Mouse (Mus musculus) ovary, postnatal 10 days (tissue): Measurements from ENCODE around the gene Mrgpre.

ENCODE experiments used
- DNase-seq: peaks from one replicate; pipeline ENCODE4 v3.0.0; 2022; ENCODE audit warnings: low spot score

Gene Mrgpre

GRCm38 (mm10) chr7:143776137-143776536 is 8.2 kb downstream of the Mrgpre start:
- no peak for DNase-seq

DNA sequence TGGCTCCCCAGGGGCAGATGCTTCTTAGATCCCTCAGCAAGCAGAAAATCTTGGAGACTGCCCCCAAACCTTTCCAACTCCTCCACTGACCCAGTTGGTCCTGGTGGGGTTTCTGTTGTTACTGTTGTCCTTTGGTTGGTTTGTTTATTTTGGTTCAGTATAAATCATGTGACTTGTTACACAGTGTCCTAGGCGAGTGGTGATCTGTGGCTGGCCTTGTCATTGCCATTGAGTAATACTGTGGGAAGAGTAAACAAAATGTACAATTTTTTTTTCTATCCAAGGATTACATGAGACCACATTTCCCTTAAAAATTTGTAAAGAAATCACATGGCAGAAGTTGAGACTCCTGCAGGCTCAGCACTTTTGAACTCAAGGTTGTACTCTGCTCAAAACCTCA is 14.8 kb downstream of the Mrgpre start:
- no peak for DNase-seq

GRCm38 (mm10) chr7:143768267-143768666 is 16.0 kb downstream of the Mrgpre start:
- no peak for DNase-seq

DNA sequence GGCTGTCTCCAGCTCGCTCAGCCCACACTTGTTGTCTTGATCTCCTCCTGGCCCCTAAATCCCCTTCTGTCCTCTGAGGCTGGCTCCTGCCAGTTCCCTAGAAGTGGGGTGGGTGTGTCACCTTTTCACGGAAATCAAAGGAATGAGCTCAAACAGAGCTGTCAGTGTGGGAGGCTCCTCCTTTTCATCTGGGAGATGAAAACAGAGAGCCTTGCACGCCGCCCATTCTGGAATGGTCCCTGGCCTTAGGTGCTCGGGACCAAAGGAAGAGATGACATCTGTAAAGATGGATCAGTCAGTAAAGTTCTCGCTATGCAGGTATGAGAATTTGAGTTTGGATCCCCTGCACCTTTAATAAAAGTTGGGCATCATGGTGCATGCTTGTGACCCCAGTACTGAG is 17.4 kb downstream of the Mrgpre start, which contains the start of gene Mrgprg:
Gene Mrgprg, minus strand, starts transcription at position 101 of the 400 bp plus-strand sequence.
- DNase-seq: no peak

DNA sequence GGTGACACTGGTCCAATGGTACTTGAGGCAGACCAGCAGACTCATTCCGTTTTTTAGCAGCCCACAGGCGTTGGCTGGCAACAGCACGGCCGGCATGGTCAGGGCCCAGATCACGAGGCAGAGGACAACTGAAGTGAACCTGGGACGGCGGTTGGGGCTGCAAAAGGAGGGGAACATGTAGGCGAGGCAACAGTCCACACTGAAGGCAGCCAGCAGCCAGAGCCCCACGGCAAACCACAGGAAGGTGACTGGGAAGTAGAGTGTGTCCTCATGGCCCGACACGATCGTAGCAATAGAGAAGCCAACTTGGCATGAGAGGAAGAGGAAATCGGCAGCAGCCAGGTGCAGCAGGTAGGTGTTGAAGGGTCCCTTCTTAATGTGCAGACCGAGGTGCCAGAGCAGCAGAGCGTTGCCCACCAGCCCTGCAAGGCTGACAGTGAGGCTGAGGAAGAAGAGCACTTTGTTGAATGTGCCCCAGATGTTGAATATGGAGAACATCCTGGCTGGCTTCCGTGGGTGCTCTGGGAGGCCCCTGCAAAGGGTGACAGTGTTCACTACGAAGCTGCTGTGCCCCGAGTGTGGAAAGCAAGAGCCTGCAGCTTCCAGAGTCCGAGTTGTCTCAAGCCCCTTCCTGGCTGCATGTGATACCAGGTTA is 19.3 kb downstream of the Mrgpre start:
- no peak for DNase-seq

DNA sequence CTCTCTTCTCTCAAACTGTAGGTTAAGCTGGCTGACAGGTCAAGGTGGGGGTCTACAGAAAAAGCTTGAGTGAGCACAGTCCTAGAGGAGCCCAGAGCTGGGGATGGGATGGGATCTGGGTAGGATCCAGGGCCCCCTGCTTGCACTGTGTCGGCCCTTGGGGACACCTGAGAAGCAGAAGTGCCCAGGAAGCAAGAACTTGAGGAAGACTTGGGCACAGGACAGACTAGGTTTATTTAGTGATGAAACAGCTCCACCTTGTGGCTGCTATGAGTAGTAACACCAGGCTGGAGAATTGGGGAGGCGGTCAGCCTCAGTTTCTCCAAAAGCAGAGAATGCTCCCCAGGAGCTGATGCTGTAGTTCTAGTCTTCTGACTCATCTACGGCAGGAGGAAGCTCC is 20.5 kb downstream of the Mrgpre start:
- no peak for DNase-seq

- DNase-seq: no peak
Observed at GRCm38 (mm10) chr7:143758956-143759355, 25.3 kb downstream of the Mrgpre start.

- DNase-seq: no peak
Observed at GRCm38 (mm10) chr7:143757696-143758095, 26.6 kb downstream of the Mrgpre start.

DNA sequence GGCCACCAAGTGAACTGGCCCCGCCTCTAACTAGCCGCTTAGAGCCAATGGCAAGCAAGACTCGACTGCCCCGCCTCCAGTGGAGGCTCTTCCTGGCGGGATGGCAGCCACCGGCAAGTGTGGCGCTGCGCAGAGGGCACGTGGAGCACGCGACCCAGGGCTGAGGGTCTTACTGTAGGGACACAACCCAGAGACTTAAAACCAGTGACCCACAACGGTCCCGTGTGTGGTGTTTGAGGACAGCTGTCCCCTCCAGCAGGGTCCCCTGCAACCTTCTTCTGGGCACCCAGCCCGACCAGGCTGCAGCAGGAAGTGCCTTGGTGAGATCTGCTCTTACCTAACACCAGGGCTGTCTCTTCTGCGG is 27.3 kb downstream of the Mrgpre start:
- no peak for DNase-seq

- no peak for DNase-seq
Observed at GRCm38 (mm10) chr7:143756125-143757026, 27.9 kb downstream of the Mrgpre start, which contains the start of gene Osbpl5. Osbpl5 (minus strand) TSS chr7:143756985.

- DNase-seq: no peak
Observed at GRCm38 (mm10) chr7:143755357-143756124, 28.8 kb downstream of the Mrgpre start.

- DNase-seq: no peak
Observed at GRCm38 (mm10) chr7:143753990-143754715, 30.1 kb downstream of the Mrgpre start.

DNA sequence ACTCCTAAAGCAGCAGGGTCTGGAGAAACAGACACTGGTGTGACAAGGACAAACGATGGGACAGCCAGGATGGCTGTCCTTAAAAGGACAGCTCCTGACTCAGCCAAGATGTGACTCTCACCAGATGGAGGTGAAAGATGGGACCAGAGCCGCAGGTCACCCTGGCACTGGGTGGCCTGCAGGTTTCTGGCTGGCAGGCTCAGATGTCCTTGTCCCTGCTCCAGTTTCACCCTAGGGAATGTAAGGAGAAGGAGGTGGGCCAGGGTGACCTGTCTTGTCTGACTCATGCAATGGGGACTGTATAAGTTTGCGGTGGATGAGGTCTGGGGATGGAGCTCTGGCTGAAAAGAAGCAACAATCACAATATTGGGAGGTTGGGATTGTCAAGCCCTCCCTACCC is 31.7 kb downstream of the Mrgpre start:
- DNase-seq: no peak

DNA sequence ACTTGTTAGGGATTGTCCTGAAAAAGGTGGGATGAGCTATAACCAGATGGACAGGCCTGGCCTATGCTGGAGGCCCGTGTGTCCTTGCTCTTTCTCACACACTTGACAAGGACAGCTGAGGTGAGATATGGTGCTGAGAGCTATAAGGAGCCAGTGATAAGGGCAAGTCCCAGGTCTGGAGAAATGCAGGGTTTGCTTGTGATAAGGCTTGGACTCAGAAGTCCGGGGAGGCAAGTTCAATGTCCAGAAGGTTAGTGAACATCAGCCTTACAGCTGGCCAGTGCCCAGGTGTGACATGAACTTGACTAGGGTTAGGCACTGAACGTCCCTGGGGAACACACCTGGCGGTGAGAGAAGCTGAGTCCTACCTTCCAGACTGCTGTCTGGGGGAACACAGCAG is 32.2 kb downstream of the Mrgpre start:
- DNase-seq: no peak

DNA sequence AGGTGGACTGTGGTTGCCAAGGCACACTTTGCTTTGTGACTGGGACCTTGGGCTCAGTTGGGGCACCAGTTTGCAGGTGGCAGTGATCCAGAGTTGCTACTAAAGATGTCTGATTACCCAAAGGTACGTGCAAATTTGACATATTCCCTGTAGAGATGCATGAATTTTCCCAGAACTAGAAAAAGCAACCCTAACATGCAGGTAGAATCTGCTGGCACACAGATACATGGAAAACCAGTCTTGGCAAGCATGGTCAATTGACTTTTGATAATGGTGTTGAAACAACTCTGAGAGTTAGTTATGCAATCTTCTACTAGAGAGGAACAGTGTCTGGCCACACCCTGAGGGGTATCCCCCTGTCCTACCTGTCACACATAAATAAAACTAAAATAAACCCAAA is 32.9 kb downstream of the Mrgpre start:
- DNase-seq: no peak

DNA sequence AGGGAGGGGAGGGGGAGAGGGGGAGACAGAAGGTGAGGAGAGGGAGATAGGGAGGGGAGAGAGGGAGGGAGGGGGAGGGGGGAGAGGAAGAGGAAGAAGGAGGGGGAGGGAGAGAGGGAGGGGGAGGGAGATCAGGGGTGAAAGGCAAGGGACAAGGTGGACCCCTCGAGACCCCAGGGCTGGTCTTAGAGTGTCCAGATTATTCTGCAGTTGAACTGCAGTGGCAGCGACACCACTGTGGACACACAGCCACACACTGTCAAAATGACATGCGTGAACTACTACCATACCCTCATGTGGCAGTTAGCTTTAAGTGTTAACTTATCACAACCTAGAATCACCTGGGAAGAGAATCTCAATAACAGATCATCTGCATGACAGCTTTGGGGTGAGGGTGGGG is 35.3 kb downstream of the Mrgpre start:
- DNase-seq: no peak

GRCm38 (mm10) chr7:143748041-143748868 is 36.0 kb downstream of the Mrgpre start:
- peak; percentile 74 for DNase-seq

GRCm38 (mm10) chr7:143740653-143741052 is 43.6 kb downstream of the Mrgpre start:
- DNase-seq: no peak

DNA sequence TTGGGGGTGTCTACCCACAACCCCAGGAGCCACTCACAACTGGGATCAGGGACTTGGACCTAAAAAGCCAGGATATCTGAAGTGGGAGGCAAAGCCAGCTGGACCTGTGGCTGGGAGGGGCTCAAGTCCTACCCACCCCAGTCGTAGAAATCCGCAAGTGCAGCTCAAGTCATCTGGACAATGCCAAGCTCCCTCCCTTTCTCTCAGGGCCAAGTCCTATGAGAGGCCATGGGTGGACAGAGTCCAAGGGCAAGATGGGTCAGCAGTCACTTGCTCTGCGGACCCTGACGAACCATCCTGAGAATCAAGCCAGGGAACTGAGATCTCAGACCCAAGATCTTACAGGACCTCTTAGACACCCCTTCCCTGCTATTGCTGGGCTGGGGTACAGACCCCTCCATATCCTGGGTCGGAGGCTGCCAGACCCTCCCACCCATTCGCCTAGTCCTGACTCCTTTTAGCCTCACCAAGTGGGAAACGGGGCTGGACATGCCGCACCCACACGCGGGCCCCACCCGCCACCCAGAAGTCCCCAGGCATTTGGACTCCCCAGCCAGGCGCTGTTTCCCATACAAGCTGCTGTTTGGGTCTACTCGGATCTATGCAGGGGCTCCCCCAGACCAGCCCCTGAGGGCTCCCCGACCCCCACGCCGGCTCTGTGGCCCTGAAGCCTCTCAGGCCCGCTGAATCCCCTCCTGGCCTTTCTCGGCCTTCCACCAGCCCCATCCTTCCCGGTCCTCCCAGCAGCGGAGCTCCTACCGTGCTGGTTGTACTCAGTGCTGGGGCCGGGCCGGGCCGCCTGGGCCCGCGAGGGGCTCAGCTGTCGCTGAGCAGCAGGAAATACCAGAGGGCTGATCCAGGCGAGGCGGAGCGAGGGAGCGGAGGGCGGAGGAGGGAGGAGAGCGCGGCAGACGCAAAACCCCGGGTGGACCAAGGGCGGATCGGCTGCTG is 44.5 kb downstream of the Mrgpre start:
- peak; percentile 69 for DNase-seq

DNA sequence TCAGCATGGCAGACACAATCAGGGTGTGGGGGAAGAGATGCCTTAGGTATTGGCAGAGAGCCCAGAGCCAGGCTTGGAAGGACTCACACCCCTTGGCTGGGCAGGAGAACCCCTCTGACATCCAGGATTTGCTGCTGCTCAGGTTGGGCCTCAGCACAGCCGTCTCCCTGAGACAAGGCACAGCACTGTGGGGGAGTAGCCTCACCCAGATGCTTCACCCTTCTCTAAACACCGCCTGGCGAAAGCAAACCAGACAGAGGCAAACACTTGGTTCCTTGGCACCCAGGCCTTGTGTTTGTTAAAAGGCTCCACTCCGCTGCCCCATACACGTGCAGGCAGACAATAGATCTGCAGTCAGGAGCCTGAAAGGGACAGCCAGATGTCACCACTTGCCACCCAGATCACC is 45.7 kb downstream of the Mrgpre start:
- no peak for DNase-seq
